Mouse (Mus musculus) ovary, postnatal 36 days (tissue): ENCODE results near the gene Adcy2.

Source experiments
- DNase-seq: peaks from one replicate; pipeline ENCODE4 v3.0.0; 2022; ENCODE audit warnings: low spot score, mixed read lengths

The Adcy2 gene

DNA sequence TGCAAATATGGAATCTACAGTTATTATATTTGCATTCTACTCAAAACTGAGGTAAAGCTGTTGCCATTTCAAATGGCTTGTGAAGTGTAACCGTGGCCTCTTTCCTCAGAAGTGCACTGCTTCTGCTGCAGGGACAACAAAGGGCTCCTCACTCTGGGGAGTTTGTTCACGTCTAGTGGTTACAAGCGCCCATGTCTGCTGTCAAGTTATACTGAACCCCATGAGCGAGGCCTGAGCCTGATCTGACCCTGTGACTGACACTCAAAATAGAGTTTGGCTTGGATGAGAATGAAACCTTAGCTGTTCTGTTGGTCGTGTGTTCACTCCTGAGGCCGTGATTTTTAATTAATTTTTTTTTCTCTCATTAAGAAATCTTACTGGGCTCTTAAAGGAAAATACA, 38.8 kb downstream of the Adcy2 start:
- DNase-seq, result no peak

GRCm38 (mm10) chr13:68959406-68959805, 39.9 kb downstream of the Adcy2 start:
- no peak for DNase-seq

GRCm38 (mm10) chr13:68942735-68943134, 56.6 kb downstream of the Adcy2 start:
- no peak for DNase-seq

- DNase-seq, result no peak
These were observed 57.9 kb downstream of the Adcy2 start for GRCm38 (mm10) chr13:68941429-68941828.

- DNase-seq, result no peak
These were observed 67.1 kb downstream of the Adcy2 start for GRCm38 (mm10) chr13:68932283-68932647.

DNA sequence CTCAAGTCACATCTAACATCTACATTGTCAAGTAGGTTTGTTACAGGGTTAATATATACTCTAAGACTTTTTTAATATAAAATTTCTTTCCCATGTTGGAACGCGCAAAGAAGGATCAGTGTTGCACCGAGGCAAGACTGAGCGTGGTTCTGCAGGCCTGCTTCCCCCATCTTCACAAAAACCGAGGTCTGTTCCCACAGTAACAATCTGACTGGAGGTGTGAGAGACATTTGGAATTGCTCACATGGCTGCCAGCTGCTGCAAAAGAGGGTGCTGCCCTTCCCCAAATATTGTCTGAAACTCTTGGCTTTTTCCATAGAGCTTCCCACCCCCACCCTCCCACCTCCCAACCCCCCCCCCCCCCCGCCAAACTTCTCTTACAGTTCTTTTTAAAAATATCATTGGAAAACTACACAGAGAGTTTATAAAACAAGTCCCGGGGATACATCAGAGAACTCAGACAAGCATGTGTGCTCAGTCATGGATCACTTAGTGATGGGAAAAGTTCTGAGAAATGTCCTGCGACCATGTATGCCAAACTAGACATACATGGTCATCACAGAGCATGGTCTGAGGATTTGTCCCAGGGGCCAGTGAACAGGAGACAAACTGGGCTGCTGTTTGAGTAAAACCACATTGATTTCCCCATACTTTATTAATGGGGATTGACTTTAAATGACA, 67.6 kb downstream of the Adcy2 start:
- no peak for DNase-seq

GRCm38 (mm10) chr13:68928469-68928868, 70.9 kb downstream of the Adcy2 start:
- DNase-seq, result no peak

DNA sequence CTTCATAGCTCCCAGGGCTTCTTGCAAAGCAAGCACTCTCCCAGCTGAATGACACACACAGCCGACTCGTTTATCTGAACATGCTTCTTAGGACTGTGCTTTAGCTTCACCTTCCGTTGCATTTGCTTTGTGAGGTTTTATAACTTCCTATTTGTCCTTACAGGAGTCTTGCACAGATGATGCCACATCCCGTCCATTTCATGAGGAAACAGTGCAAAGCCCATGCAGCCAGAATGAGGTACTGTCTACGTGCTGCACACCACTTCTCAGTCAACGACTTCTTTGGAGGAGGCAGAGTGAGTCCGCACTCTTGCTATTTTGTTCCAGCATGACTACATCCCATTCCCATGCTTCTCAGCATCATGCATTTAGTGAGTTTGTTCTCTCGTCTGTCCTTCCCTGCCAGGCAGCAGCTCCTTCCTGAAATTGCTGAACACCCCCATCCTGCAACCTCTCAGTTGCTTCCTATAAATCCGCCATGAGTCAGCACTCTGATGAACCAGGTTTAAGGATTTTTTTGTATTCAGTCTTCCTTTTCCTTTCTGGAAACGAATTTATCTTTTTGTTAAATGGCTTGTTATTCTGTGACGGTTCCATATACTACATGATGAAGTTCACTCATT, 85.6 kb downstream of the Adcy2 start:
- no peak for DNase-seq

DNA sequence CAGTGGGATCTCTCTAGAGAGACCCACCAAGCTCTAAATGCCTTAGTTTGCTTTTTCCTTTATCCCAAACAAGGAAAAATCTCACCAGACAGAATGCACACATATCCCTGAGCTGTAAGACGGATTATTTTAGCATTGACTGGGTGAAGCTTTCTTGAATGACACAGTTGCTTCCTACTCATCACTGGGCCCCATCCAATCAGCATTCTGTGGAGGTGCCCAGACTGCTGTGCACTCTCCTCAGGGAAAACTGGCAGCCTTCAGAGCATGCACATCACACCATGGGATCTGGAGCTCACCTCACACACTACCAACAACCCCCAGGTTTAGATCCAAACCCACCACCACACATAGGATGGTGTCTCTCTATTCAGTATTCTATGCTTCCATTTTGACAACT, 92.7 kb downstream of the Adcy2 start:
- no peak for DNase-seq

GRCm38 (mm10) chr13:68902708-68903107, 96.6 kb downstream of the Adcy2 start:
- DNase-seq, result no peak

GRCm38 (mm10) chr13:68889929-68890593, 109.3 kb downstream of the Adcy2 start:
- DNase-seq, result no peak

DNA sequence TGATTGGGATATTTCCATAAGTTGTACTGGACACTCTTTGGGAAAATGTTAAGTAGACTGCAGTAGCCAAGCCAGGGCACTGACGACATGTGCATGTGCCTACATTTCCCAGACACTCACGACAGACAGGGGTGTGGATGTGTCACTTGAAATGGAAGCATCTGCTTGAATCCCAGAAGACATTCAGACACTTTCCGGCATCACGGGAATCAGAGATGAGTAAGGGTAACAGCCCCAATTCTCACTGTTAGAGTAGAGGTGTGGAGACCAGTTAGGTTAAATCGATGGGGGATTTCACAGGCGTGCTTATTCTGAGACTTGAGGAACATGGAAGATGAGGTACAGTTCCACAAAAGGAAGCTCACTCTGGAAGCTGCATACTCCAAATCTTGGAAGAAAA, 130.6 kb downstream of the Adcy2 start:
- DNase-seq, result no peak

DNA sequence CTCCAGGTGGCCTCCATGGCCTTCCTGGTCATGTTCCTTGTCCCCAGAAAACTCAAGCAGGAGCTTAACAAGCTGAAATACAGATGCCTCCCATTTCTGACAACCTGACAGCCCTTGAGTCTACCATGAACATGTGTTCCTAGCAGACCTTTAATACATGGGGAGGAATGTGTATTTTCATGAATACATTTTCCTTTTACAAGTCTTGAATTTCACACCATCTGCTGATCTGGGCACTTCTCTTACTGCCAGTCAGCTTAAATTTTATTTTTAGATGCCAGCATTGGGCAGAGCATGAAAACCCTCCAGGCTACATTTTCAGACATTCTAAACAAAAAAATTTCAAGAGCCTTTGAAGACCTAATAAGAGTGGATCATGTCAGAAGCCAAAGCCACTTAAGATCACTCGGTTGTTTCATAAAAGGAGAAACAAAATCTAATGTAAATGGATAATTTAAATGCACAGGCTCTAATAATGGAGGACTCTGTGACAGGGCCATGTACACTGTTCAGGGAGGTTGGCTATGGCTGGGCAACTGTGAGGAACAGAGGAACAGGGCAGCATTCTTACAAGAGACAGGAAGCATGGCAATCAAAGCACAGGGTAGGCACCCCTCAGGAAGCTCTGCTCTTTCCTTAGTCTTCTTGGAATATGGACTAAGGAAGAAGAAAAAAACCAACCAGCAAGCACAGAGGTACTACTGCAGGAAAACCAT, 131.2 kb downstream of the Adcy2 start:
- no peak for DNase-seq

DNA sequence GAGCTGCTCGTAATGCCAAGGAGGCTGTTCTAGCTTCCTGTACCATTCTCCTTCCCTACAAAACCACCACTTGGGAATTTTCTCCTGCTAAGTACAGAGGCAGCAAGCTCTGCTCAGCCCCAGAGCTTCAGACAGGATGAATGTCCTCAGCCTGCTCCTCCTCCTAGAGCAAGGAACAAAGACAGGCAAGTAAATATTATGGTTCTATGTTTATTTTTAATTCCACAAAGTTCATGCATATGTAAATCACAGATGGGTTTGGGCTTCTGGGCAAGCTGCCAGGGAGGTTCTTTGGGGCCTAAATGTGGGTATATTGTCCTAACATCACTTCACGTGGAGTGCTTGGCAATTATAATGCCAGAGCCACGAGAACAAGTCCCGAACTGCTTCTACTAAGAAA, 139.3 kb downstream of the Adcy2 start:
- no peak for DNase-seq

GRCm38 (mm10) chr13:68848265-68848664, 151.1 kb downstream of the Adcy2 start:
- no peak for DNase-seq

DNA sequence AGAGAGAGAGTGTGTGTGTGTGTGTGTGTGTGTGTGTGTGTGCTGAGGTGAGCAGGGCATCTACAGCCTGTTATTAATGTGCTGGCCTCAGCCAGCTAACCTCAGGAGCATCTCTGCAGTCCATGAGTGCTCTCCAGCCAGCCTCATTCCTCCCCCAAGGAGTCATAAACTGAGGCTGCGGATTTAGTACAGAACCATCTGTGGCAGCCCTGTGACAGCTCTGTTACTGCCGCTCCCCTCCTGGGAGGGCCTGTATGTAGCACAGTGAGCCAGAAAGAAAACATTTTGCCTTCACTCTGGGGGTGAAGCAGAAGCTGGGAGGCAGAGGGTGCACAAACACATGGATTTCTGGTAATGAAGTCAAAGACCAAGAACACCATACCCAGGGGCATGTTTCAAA, 159.8 kb downstream of the Adcy2 start:
- no peak for DNase-seq

- DNase-seq, result no peak
These were observed 163.2 kb downstream of the Adcy2 start for GRCm38 (mm10) chr13:68836183-68836582.

- no peak for DNase-seq
These were observed 163.8 kb downstream of the Adcy2 start for GRCm38 (mm10) chr13:68835424-68836045.

- DNase-seq, result no peak
These were observed 167.2 kb downstream of the Adcy2 start for GRCm38 (mm10) chr13:68832141-68832540.

DNA sequence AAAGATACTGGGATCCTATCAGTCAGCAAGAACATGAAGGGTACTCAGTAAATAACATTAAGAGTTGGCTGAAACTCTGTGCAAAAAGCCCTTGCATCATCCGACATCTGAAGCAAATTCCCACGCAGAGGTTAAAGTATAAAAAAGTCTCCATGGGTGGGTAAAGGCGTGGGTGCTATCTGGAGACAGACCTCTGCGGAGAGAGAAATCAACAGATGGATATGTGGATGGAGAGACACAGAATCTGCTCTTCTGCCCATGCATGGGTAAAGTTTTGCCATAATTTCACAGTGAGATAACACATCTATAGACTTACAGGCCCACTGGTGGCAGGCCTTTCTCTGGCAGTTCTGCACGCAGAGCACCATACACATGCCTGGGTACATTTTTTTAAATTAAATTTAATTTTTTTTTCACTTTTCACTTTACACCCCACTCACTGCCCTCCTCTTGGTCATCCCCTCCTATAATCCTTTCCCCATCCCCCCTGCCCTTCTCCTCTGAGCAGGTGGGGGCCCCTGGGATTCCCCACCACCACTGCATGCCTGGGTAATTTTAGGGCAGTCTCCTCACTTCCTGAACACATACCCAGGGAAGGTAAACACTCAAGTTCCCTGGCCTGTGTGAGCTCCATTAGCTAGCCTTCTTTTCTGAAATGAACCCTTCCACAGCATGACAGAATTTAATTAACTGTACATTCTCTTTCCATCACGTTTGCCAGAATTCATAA, 169.1 kb downstream of the Adcy2 start:
- DNase-seq, result no peak

DNA sequence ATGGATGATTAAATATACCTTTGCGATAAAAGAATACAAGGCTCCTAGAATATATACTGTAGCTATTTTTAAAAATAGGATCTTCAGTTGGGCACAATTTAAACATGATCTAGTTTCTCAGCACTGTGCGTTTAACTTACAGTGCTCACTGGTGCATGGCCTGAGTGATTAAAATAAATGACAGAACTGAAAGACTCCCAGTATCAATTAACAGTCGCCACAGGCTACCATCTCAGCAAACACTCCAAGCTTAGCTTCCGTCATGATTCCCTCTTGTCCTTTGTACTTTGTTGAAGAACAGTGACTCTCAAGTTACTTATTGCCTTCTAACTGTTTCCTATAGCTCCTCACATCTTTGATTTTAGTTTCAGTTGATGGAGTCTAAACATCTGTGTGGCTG, 170.9 kb downstream of the Adcy2 start:
- no peak for DNase-seq

DNA sequence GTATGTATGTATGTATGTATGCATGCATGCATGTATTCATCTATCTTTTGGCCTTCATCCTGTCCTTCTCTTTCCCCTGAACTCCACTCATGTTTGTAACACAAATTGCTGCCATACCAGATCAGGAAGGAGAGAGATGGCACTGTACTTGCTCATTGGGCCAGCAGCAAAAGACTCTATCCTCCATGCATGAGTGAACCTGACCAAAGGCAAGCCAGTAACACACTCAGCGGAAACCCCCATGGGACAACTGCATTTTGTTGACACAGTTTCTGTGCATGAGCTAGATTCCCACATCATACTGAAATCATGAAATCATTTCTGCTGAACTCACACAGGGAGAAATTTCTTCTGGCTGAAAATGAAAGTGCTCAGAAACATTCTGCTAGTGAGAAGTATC, 172.9 kb downstream of the Adcy2 start:
- DNase-seq, result no peak
